Mouse (Mus musculus): Measurements from ENCODE around the gene Sat2.
A peak's percentile ranks its signal among the peaks of the same experiment; 100 is the strongest.

Gene Sat2

DNA sequence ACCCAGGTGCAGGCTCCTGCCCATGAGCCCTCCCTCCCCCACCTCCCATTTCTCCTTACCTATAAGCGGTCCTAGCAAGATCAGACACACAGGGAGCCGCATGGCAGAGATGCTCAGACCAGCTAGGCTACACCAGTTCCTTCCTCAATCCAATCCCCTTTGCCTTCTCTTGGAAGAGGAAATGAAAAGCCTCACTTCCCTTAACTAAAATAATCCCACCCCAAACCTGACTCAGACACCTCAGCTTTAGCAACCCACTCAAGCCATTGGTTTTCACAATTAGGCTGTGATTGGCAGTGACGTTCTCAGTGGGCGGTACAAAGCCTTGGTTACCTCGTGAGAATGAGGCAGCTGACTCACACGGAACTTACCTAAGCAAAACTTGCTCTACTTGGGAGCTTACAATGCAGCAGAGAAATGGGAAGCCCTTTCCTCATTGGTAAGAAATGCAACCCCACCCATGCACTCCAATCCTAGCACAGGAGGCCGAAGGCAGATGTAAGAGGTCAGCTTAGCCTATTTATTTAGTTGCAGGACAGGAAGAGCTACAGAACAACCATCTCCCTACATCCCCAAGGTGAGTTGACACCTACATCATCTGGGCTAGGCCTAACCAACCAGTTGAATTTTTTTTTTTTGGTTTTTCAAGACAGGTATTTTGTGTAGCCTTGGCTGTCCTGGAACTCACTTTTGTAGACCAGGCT lies 44.3 kb downstream of the Sat2 start, which contains the start of gene Cd68:
Gene Cd68 (minus strand): TSS at position 193 of the 704 bp plus-strand sequence.
- ATAC-seq (ENCODE audit: insufficient number of reproducible peaks, low FRiP score, low TSS enrichment), result no peak

DNA sequence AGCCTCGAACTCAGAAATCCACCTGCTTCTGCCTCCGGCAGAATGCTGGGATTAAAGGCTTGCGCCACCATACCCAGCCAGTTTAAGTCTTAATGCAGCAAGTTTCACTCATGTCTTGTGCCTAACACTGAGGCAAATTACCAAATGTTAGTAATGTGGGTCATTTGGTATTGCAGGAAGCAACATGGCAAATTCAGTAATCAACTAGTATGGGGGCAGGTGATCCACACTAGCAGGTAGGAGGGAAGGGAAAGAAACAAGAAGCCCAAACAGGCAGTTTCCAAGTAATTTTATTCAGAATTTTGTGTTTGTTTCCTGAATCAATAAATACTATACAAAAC lies 44.8 kb downstream of the Sat2 start:
- ATAC-seq (ENCODE audit: insufficient number of reproducible peaks, low FRiP score, low TSS enrichment), result no peak

DNA sequence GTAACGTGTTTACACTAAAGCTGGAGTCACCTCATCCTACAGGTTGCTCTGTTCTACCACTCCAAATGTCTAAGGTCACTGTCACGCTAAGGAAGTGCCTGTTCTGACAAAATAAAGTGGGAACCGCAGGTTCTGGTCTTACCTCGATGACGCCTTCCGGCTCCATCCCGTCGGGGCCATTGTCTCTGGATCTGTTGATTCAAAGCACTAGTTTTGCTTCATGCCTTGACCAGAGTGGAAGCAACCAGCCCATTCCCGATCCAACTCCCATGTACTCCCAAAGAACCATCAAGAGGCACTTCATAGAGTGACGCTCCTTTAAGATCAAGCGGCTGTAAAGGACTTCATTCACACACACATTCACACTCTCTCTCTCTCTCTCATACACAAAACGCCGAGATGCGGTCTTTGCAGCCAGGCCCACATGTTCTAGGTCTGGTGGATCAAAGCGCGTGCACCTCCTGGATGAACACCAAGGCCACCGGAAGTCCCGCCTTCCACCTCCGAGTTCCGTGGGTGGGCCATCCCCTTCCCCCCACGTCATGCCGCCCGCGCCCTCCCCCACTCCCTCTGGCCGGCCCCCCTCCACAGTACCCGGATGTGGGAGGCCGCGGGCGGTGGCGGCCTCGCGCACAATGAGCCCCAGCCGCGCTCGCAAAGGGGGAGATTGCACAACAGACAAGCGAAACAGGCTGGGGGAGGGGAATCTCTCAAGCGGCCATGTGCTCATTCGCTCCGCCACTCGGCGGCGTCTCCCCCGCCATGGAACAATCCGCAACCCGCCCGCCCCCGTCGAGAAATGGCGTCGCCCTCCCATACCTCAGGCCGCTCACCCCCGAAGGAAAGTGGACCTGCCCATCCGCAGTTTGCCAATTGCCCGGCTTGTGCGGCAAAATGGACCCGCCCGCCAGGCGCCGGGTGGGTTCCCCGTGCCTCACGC lies 49.2 kb downstream of the Sat2 start:
- ATAC-seq (ENCODE audit: insufficient number of reproducible peaks, low FRiP score, low TSS enrichment), result peak; percentile 57

DNA sequence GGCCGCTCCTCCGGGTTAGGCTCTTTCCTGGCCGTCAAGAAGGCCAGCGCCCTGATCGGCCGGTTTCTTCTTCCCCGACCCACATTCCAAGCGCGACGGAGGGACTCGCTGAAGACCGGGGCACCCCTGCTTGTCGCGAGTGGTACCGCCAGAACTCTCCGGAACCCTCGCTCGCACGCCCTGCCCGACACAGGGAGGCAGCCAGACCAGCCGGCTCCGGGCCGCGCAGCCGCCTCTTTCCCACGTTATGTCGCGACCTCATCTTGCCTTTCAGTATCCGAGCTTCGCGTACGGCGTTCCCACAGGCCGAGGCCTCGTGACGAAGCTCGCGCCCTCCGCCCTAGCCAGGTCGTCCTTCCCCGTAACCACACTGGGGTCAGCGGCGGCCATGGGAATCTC lies 49.9 kb downstream of the Sat2 start:
- no peak for ATAC-seq (ENCODE audit: insufficient number of reproducible peaks, low FRiP score, low TSS enrichment)

DNA sequence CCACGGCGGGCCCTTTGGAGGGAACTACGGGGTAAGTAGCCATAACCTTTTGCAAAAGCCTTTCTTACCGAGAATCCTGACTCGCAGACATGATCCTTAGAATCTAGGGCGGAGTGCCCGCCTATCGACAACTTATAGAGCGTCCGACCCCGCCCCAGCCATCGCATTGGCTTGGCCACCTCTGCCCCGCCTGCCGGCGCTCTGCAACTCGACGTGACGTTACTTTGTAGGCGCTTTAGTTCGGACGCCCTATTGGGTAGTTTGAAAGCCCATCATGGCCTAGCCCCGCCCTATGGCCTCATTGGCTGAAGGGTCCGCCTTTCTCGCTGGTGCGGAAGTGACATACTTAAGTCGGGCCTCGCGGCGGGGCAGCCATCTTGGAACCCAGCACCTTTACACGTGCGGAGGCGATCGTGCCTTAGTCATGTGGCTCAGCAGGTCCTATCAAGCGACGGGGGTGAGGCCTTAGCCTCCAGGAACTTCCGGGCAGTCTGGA lies 50.4 kb downstream of the Sat2 start, which contains the start of gene Eif4a1:
Gene Eif4a1 (minus strand): TSS at position 213 of the 496 bp plus-strand sequence.
- ATAC-seq (ENCODE audit: insufficient number of reproducible peaks, low FRiP score, low TSS enrichment), result peak; percentile 92

All from cerebellum, adult (tissue).